Mouse (Mus musculus) frontal cortex, postnatal 14 days (tissue): Measurements from ENCODE around the gene Cryzl2.

Experiments used
- DNase-seq, 2 experiments: peaks; one replicate each; pipeline ENCODE4 v3.0.0; 2022; ENCODE audit warnings: low spot score in 2 of 2

Gene Cryzl2

GRCm38 (mm10) chr1:157443723-157444561 lies 14.4 kb upstream of the Cryzl2 start:
- no peak for DNase-seq

- DNase-seq = no peak
Measured at GRCm38 (mm10) chr1:157444632-157445300, 13.6 kb upstream of the Cryzl2 start.

GRCm38 (mm10) chr1:157445398-157445910 lies 12.9 kb upstream of the Cryzl2 start:
- DNase-seq = no peak

GRCm38 (mm10) chr1:157446325-157446724 lies 12.1 kb upstream of the Cryzl2 start:
- peak; percentile 54 to 61 for DNase-seq

GRCm38 (mm10) chr1:157447142-157447541 lies 11.2 kb upstream of the Cryzl2 start:
- no peak for DNase-seq

DNA sequence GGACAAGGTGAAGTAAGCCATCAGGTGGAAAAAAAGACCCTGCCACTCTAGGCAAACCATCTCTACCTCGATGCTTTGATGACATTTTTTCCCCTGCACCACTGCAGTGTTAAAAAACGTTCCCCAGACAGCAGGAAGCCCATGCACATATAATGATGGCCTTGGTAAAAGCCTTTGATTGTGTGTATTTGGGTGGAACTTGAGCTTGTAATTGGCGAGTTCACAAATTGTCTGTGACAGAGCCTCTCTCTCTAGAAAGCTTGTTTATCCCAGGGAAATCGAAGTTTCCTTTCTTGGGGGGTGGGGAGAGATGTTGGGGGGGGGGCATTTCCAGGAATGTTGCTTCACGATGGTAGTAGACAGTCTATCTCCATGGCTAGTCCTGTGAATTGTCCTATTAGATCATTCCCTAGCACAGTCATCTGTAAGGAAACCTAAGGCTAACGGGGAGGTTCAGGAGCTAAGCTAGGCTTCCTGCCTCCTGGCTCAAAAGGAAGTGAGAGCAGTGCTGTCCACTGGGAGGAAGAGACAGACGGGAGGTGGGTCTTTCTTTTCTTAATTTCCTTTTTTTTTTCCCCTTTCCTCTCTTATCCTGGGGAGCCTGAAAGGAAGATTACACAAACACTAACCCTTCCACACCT lies 10.1 kb upstream of the Cryzl2 start:
- DNase-seq = no peak

DNA sequence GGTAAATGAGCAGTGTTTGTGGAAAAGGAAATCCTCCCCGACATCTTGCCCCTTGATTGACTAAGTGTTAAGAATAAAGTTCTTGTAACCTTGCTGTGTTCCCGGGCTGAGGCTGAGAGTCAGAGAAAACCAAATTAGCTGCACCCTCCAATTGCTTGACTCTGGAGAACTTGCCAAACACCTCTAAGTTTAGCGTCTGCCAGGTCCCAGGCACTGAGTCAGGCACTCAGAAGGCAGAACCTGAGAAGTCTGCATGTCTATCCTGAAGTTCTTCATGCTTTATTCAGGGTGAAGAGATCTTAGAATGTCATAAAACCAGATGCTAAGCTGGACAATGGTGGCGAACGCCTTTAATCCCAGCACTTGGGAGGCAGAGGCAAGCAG lies 9.6 kb upstream of the Cryzl2 start:
- DNase-seq = no peak

- DNase-seq = no peak
Measured at GRCm38 (mm10) chr1:157449532-157449931, 8.8 kb upstream of the Cryzl2 start.

- DNase-seq = no peak
Measured at GRCm38 (mm10) chr1:157449981-157450636, 8.3 kb upstream of the Cryzl2 start.

- no peak for DNase-seq
Measured at GRCm38 (mm10) chr1:157452284-157452683, 6.1 kb upstream of the Cryzl2 start.

DNA sequence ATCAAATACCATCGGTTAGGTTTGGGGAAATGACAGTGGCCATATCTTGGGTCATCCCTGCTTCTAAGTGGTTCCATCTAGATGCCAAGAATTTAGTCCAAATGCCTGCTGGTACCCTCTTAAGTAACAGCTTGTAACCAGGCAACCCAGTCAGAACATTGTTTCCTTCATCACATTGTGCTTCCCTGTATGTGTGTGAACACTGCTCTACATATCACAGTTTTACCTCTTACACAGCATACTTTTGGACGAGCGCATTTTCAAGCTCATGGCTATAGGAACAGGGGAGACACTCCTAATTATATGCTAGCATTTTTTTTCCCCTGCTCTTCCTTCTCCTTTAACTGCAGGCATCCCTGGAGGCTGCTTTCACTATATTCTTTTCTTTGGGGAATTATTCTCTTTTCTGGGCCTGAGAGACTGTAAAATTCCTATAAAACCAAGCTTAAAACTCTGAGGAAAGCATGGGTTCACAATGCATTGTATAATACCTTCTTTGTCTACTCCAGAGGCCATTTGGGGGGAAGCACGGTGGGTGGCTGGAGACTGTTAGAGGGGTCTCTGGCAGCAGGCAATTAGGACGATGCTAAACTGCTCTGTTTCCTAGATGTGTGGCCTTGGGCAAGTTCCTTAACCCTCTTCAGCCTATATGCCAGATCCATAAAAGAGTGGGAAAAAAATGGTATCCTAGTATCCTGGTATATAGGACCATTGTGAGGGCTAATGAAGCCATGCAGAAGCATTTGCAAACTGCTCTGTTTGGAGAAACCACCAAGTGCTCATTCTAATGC lies 5.4 kb upstream of the Cryzl2 start:
- DNase-seq = no peak

DNA sequence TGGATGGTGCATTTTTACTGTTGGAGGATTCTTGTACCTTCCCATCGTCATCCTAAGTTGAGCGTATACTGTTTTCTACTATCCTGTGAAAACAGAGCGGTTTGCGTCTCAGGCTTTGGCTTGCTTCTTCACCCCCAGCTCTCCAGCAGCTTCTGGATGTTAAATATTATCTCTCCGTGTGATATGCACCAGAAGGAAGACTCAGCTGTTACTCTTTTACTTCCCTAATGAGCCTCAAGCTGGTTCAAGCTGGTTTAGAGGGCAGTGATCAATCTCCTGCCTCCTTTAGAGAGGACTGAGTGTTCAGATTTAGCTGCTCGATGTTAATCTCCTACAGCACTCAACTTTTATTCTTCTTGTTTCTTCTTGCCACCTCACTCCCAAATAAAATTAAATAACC lies 3.5 kb upstream of the Cryzl2 start:
- no peak for DNase-seq

DNA sequence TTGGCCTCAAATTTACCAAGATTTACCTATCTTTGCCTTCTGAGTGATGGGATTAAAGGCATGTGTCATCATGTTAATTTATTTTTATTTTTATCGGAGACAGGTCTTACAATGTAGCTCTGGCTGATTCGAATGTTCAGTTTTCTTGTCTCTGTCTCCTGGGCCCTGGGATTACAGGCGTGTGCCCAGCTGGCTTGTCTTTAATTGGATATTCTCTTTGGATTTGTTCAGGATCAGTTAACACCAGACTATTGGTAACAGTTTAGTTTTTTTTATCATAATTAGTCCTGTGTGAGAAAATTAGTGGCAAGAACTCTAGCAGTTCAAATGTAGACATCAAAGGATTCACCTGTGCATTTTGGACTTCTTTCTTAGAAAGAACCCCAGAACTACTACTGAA lies 588 bp upstream of the Cryzl2 start:
- DNase-seq = no peak

- no peak for DNase-seq
Measured at GRCm38 (mm10) chr1:157459904-157460303, 1.5 kb downstream of the Cryzl2 start.

GRCm38 (mm10) chr1:157461276-157461675 lies 2.9 kb downstream of the Cryzl2 start:
- no peak for DNase-seq

DNA sequence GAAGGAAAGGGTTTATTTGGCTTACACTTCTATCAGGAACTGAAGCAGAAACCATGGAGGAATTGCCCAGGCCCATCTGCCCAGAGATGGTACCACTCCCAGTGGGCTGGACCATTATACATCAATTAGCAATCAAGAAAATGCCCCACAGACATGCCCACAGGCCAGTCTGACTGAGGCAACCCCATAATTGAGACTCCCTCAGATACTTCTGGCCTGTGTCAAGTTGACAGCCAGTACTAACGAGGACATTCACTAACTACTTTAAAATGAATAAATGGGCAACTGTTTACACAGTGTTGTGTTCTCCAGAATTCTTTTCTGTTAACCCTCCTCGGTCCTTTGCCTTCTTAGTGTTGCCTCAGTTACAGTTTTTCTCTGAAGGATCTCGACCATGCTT lies 4.0 kb downstream of the Cryzl2 start:
- DNase-seq = no peak

- DNase-seq = no peak
Measured at GRCm38 (mm10) chr1:157465194-157465593, 6.8 kb downstream of the Cryzl2 start.

DNA sequence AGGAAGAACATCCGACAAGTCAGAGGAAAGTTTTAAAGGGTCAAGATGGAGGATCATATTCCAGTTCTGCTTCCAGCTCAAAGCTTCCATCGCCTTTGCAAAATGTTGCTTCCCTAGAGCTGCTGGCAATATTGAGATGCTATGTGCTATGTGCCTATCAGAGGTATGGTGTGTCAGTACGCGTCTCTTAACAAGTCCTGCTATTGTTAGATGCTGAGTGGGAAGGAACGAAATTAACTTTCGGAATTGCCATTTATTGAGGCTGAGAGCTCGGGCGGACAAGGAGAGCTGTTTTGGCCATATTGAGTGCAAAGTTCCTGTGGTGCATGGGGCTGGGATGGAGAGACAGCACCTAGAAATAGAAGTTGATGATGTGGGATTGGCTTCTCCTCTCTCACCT lies 9.5 kb downstream of the Cryzl2 start:
- no peak for DNase-seq

- DNase-seq = peak; percentile 46 to 53
Measured at GRCm38 (mm10) chr1:157470761-157471386, 12.5 kb downstream of the Cryzl2 start.

DNA sequence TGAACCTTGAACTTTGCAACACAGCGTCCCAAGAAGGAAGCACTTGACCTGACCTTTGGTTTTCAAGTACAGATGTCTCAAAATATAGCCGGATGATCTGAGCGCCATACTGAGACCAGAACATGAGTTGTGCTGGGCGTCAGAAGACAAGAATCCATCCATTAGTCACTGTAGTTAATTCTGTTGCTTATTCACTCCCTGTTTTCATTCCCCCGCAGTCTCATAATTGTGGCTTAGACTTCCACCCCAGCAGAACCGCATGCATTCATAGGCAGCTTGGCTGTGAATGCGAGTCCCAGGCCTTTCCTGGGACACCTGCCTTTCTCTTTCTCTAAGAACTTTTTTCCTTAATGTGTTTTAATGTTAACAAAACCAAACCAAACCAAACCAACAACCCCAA lies 14.3 kb downstream of the Cryzl2 start:
- DNase-seq = no peak

DNA sequence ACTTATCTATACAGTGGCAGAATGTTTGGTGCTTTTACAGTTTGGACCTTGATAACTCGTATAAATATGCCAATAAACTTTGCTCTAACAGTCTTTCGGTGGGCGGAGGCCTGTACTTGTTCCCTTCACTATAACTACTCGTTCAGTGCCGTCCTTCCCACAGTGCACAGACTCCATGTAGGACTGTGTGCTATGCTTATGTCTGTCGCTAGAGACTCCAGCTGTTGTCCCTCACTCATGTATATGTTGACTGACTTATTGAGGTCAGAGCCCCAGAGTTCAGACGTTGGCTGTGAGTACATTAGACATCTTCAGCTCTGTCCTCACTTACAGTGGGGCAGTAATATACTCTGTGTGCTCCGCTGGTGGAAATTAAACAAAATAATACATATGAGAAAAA lies 16.5 kb downstream of the Cryzl2 start:
- no peak for DNase-seq
